Mouse (Mus musculus): Measurements from ENCODE around the gene Tesc.

Tesc gene

DNA sequence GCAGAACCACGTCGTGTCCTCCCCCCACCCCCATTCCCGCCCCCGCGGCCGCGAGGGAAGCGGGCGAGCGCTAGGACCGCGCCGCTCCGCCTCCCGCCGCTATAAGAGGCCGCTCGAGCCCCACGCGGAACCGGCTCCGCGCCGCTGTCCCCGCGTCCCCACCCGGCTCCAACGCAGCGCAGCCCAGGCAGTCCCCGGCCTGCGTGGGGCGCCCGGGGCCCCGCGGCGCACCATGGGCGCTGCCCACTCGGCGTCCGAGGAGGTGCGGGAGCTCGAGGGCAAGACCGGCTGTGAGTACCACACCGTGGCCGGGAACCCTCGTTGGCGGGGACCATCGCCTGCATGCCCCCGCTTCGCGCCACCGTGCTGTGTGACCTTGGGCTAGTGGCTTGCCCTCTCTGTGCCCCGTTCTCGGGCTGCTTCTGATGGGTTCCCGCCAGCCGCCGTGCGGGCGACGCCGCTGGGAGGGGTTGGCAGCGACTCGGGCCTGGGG, at the start of gene Tesc:
Tesc (plus strand) TSS at position 46 of the 493 bp plus-strand sequence.
- no peak for DNase-seq (ENCODE audit: low read depth, low spot score)

DNA sequence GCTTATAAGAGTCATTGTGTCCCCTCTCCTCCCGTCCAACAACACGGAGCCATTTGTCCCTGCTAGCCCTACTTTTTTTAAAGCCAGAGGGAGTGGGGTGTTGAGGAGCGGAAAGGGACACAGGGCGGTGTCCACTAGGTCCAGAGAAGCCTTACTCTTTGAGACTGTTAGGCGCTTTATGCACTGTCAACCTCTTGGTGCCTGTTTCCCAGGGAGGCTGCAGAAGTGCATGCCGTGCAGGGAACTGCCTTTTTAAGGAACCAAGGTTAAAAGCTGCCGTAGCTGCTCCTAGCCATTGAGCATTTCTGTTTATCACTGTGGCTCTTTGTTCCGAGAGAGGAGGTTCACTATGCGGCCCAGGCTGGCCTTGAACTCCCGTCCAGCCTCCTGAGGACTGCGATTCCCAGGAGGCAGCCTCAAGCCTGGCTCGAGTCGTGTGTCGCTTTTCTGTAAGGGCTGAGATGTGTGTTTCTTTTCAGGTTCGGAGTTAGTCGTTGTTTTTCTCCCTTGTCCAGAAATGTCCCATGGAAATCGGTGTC, 49.3 kb upstream of the Tesc start:
- no peak for DNase-seq (ENCODE audit: low read depth, low spot score)

GRCm38 (mm10) chr5:117979082-117979481, 48.5 kb upstream of the Tesc start:
- no peak for DNase-seq (ENCODE audit: low read depth, low spot score)

GRCm38 (mm10) chr5:117980921-117981320, 46.6 kb upstream of the Tesc start:
- no peak for DNase-seq (ENCODE audit: low read depth, low spot score)

- DNase-seq (ENCODE audit: low read depth, low spot score), result no peak
Observed at GRCm38 (mm10) chr5:117981943-117982342, 45.6 kb upstream of the Tesc start.

- peak; percentile 67 for DNase-seq (ENCODE audit: low read depth, low spot score)
Observed at GRCm38 (mm10) chr5:117986327-117986726, 41.2 kb upstream of the Tesc start.

GRCm38 (mm10) chr5:117987891-117988290, 39.7 kb upstream of the Tesc start:
- DNase-seq (ENCODE audit: low read depth, low spot score), result peak; percentile 57

GRCm38 (mm10) chr5:117988367-117988766, 39.2 kb upstream of the Tesc start:
- DNase-seq (ENCODE audit: low read depth, low spot score), result no peak

DNA sequence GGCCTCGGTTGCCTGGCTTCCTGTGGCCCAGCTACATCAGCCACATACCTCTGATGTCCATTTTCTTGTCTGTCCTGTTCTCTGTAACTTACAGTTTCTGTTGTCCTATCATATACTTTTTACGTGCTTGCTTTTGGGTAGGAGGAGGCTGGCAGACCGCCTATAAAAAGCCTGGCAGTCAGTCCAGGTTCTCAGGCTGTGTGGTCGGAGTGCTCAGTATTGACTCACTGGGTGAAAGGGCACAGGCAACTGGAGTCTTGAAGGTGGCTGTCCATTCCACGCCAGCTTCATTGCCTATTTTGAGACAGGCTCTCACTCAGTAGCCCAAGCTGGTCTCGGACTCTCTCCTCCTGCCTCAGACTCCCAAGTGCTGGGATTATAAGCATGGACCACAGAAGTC, 37.8 kb upstream of the Tesc start:
- DNase-seq (ENCODE audit: low read depth, low spot score), result peak; percentile 65

GRCm38 (mm10) chr5:117990957-117991356, 36.6 kb upstream of the Tesc start:
- no peak for DNase-seq (ENCODE audit: low read depth, low spot score)

DNA sequence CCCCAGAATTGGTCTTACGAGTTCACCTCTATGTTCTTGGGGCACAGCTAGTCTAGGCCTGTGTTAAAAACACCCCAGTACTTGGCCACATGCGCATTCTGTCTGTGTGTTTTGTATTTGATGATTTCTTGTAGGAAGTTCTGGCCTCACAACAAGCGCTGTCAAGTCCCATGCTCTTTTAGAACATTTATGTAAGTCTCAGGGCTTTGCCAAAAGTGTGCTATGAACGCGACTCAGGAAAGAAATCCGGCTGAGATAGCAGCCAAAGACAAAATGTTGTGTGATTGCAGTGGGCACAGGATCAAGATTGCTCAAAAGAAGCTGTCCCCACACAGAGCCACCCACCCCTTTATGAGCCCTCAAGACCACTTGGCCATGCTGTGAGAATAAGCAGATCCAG, 34.0 kb upstream of the Tesc start:
- no peak for DNase-seq (ENCODE audit: low read depth, low spot score)

GRCm38 (mm10) chr5:117995372-117995901, 32.1 kb upstream of the Tesc start:
- no peak for DNase-seq (ENCODE audit: low read depth, low spot score)

DNA sequence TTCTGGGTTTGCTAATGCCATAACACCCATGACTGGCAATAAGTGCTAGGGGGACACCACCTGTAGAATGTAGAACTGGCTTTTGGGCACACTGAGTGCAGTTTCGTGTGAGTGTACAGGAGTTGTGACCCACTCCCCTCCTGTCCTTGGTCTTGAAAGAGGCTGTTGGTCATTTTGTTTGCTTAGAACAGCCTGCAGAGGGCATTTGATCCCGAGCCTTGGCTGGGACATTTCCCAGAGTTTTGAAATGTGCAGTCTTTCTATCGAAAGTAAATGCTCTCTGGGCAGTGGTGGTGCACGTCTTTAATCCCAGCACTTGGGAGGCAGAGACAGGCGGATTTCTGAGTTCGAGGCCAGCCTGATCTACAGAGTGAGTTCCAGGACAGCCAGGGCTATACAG, 31.6 kb upstream of the Tesc start:
- no peak for DNase-seq (ENCODE audit: low read depth, low spot score)

GRCm38 (mm10) chr5:117996581-117996980, 31.0 kb upstream of the Tesc start:
- DNase-seq (ENCODE audit: low read depth, low spot score), result no peak

- no peak for DNase-seq (ENCODE audit: low read depth, low spot score)
Observed at GRCm38 (mm10) chr5:117997434-117997970, 30.0 kb upstream of the Tesc start.

DNA sequence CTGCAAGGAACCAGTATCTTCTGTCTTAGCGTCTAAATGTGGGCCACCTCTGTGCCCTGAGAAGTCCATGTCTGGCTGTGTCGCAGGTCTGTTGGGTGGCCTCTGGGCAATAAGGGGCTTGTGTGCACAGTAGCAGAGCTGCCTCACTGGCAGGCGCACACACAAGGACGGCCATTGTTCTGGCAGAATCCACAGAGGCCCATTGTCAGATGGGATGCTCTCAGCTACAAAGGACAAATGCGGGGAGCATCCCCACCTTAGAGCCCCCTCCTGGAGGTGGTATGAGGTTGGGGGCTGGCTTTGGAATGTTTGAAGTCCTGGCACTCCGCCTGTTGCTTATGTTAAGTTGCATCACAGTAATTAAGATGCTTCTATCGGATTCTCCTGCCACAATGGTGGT, 28.5 kb upstream of the Tesc start:
- no peak for DNase-seq (ENCODE audit: low read depth, low spot score)

DNA sequence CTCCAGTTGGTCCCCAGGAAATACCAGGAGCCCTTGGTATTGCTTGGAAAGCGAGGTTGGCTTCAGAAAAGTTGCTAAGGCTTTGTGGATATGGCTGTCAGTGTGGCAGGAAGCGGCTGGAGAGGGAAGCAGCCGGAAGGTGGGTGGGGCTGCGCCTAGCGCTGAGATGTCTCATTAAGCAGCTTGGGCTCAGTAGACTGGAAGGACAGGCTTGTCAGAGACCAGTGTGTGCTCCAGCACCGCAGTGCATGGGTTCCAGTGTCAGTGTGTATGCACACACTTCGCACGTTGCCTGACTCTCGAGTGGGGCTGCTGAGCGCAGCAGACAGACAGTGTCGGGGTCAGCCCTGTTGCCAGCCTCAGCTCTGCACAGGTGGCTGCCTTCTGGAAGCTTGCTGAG, 28.0 kb upstream of the Tesc start:
- no peak for DNase-seq (ENCODE audit: low read depth, low spot score)

DNA sequence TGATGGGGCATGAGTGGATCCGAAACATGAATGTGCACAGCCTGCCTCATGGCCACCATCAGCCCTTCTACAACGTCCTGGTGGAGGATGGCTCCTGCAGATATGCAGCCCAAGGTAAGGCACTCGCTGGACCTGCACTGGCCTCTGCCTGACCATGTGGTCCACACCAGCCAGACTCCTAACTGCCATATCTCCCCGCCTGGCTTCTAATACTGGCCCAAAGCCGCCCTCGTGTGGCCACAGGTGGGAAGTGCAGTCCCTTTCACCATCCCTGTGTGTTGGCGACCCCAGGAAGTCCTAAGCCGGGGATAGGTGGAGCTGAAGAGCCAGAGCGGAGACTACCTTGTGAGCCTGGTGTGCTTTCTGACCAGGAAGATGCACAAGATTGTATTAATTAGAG, 25.5 kb upstream of the Tesc start:
- peak; percentile 48 for DNase-seq (ENCODE audit: low read depth, low spot score)

DNA sequence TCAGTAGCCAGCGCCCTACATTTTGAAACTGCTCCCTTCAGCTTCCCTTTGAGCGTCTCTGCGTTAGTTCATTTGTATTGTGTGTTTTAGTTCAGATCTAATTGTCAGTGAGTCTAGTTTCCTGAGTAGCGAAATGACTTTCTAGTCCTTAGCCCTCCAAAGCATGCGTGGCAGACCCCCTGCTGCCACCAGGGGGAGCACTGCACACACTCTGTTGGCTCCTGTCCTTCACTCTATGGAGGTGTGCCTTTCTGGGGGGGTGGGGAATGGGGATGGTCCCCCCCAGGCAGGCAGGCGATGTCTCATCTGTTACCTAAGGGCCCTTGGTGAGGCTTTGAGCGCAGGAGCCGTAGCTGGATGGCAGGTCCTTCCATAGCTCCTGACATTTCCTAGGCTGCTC, 22.9 kb upstream of the Tesc start:
- no peak for DNase-seq (ENCODE audit: low read depth, low spot score)

GRCm38 (mm10) chr5:118005728-118006127, 21.8 kb upstream of the Tesc start:
- no peak for DNase-seq (ENCODE audit: low read depth, low spot score)

DNA sequence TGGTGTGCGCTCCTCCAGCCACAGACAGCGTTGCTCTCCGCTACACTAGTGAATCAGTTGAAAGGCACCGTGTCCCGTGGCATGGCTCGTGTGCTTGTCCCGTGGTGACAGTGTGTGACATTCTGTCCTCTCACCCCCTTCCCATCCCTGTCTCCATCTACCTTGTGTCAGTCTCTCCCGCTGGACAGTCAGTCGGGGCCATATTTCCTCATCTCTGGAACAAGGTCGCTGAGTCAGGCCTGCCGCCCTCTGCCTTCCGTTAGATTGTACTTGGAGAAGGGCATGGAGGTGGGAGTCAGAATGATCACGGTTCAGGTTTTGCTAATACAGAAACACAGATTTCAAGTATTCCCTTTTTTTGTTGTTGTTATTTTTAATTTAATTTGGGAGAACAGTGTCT, 19.2 kb upstream of the Tesc start:
- DNase-seq (ENCODE audit: low read depth, low spot score), result no peak

DNA sequence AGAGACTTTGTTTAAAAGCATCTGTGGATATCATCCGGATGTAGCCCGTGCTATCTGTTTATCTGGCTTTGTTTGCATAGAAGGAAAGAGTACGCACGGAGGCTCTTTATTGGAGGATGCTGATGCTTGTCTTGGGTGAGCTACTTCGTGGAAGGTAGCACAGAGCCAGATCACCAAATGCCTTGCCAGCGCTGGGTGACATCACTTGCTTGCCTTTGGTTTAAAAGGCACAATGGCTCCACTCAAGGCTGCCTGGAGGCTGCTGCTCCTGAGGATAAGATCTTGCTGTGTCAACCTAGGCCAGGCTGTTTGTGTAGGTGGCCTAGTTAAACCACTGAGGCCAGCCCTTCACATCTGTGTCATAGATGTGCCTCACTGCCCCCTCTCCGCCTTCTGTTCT, 16.7 kb upstream of the Tesc start:
- no peak for DNase-seq (ENCODE audit: low read depth, low spot score)

GRCm38 (mm10) chr5:118011796-118012195, 15.7 kb upstream of the Tesc start:
- DNase-seq (ENCODE audit: low read depth, low spot score), result no peak

- peak; percentile 50 for DNase-seq (ENCODE audit: low read depth, low spot score)
Observed at GRCm38 (mm10) chr5:118015028-118015427, 12.5 kb upstream of the Tesc start.
